Mouse (Mus musculus) gastrocnemius, postnatal 36 days (tissue): ENCODE measurements around the gene 1110004F10Rik. TPM values are rescaled to one million over a fixed set of nuclear protein-coding genes. Genes with fewer than 3 reads are reported as not detected.

Experiments
- DNase-seq, 2 experiments: peaks; one replicate each; pipeline ENCODE4 v3.0.0; 2022
- intact Hi-C: fragments of 180-260 bp; cut with DNase I; formaldehyde crosslinking; loops from one replicate; pipeline ENCODE4 v1.15.1; 2025
- long read RNA-seq, 2 experiments: library from polyadenylated mRNA; stranded (forward); transcript quantifications; one replicate each; pipeline ENCODE4 v2.0.0; 2021
- total RNA-seq, 2 experiments: library from RNA; stranded (reverse); gene quantifications; 2 replicates each; pipeline ENCODE4 v1.2.3; 2021

The 1110004F10Rik gene
- 10 to 100 TPM; 41.9 to 44.8 TPM for total RNA-seq
- long read RNA-seq, experiment 1, transcript 1110004F10Rik-201 (5 exons, 1,479 nt), result major isoform, 102 of 112 reads
- long read RNA-seq, experiment 1, partial matches to known transcripts, result 8 of 112 reads
- long read RNA-seq, experiment 1, other reads (novel, unspliced or antisense), result 1 of 112 reads
- long read RNA-seq, experiment 2, transcript 1110004F10Rik-201 (5 exons, 1,479 nt), result major isoform, 118 of 135 reads
- long read RNA-seq, experiment 2, partial matches to known transcripts, result 3 of 135 reads
- long read RNA-seq, experiment 2, other reads (novel, unspliced or antisense), result 12 of 135 reads

DNA sequence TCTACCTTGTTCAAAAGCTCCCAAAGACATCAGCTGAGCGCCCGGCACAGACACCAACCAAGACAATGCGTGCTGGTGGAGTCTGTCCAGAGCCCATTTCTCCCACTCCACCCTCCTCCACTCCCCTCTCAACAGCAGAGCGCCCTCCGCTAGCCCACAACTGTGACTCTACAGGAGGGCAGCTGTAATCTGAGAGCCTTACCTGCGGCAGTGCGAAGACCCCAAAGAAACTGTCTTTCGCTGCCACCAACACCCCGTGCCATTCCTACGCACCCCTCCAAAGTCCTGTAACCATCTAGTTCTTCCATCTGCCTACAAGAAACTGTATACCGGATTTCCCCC is at the start of gene 1110004F10Rik:
Gene 1110004F10Rik, plus strand, starts transcription at position 202 of the 342 bp plus-strand sequence.
- peak in 1 of 2 experiments; percentile 13 for DNase-seq
- intact Hi-C loops, result loop anchor here (2.0 to 5.0 kb wide), 3 partner anchors 822 to 1167 kb away; no protein-coding TSS in a partner anchor

DNA sequence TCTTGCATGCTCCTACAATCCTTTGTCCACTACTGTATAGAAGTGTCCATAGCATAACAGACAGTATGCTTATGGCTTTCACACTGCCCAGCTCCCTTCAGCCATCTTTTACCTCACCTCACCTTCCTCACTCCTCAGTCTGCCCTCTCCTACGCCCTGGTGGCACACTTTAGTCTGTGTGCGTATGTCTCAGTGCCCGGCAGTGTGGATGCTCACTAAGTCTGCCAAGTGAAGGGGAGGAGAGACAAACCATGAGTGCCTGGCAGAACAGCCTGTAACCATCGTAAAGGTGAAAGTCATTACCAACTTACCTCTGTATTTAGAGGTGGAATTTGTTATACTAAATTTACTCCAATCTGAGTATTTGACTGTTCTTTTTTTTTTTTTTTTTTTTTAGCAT is 36.5 kb upstream of the 1110004F10Rik start:
- peak in 1 of 2 experiments; percentile 6 for DNase-seq
- intact Hi-C loops, result no loop called here

DNA sequence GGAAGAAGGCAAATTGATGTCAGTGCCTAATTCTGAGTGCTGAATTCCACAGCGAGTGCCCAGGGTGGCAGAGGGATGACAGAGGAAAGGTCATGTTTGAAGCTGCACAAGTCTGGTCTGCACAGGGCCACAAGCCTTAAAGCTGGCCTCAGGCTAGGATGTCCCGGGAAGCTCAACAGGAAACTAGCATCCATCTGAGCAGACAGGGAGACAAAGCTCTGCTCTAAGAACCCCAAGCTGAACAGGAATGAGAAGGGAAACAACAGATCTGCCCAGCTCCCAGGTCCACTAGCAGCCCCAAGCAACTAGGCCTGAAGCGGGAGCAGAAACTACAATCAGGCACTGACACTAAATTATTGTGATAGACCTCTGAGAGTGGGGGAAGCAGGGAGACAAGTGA is 9.2 kb upstream of the 1110004F10Rik start:
- intact Hi-C loops, result loop anchor here (5.0 kb wide), 2 partner anchors 278 to 563 kb away; no protein-coding TSS in a partner anchor

DNA sequence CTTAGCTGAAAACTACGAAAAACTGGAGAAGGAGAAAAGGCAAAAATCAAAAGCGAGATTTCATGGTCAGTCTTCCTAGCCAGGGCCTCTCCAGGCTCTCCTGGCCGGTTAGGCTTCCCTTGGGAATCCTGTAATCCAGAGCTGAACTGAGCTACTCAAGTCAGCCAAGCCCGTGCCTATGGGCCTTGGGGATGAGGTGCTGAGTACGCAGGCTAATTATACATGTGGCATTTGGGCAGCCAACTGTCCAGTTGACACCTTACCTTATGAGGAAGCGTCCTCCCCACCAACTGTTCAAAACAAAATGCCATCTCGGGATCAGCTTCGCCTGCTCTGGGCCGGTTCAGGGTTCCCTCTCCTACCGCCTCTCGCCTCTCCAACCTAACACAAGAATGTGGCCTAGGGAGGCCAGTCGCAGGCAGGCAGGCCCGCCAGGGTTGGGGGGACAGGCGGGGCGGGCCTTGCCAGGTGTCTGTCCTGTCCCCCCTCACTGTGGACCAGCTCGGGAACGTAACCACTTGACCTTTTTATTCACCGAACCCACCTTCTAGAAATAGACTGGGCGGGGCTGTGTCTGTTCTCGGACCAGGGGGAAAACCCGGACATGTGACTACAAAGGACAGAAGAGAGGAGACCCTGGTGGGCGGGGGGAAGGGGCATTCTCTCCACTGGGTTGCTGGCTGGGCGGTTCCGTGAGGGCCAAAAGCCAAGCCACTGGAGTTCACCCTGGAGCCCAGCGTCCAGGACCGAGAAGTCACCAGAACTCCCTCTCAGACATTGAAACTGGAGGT is 8.4 kb upstream of the 1110004F10Rik start:
- DNase-seq, result peak; percentile 55 to 65
- intact Hi-C loops, result loop anchor here (5.0 kb wide), 2 partner anchors 278 to 563 kb away; no protein-coding TSS in a partner anchor

More for the DNA sequence above, 9.2 kb upstream of the 1110004F10Rik start:
- peak in 1 of 2 experiments; percentile 19 for DNase-seq

DNA sequence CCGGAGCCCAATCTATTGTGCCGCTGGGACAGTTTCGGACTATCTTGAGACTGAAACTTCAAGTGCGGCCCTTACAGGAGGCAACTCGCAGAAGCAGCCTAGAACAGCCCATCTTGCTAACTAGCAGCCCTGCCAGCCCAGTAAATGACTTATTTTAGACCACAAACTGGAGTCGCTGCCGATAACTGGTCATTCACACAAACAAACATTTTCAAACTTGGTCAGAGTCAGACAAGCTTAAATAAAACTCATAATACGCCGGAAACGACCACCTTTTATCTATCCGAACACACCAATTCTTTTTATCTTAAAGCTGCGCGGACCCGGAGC is 7.8 kb upstream of the 1110004F10Rik start:
- DNase-seq, result no peak
- intact Hi-C loops, result loop anchor here (5.0 kb wide), 2 partner anchors 279 to 564 kb away; no protein-coding TSS in a partner anchor

DNA sequence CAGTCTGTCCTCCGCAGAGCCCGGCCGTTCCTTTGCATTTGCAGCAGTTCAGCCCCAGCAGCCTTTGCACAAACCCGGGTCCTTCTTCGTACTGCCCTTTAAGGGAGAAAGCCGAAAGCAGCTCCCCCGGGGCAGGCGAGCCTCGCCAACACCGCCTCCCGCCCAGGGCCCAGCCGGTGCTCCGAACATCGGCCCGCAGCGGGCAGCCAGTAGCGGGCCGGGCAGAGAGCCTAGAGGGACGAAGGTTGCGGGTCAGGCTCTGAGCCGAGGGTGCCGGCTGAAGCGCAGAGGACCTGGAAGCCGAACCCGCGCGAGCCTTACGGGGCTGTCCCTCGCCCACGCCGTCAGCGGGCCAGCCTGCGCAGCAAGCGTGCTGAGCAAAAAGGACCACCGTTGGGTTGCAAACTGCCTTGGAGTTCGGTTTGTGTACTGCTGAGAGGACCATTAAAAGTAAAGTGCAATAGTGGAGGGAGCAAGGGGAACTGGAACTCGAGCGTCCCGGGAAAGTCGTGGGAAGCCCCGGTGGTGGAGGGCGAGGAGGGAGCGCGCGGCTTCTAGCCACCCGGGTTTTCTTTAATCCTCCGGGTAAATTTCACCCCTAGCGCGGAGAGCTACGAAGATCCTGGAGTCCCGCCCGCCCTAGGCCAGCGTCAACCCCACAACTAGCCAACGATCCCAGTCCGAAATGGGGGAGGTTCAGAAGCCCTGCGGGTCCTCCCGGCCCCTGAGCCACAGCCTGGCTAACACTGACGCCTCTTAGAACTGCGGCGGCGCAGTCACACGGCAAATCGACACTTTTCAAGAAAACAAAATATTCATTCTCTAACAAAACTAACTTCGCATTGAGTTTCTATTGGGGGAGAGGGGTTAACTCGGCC is 7.2 kb upstream of the 1110004F10Rik start:
- intact Hi-C loops, result loop anchor here (5.0 kb wide), 2 partner anchors 280 to 565 kb away; no protein-coding TSS in a partner anchor
- DNase-seq, result peak; percentile 61 to 67

DNA sequence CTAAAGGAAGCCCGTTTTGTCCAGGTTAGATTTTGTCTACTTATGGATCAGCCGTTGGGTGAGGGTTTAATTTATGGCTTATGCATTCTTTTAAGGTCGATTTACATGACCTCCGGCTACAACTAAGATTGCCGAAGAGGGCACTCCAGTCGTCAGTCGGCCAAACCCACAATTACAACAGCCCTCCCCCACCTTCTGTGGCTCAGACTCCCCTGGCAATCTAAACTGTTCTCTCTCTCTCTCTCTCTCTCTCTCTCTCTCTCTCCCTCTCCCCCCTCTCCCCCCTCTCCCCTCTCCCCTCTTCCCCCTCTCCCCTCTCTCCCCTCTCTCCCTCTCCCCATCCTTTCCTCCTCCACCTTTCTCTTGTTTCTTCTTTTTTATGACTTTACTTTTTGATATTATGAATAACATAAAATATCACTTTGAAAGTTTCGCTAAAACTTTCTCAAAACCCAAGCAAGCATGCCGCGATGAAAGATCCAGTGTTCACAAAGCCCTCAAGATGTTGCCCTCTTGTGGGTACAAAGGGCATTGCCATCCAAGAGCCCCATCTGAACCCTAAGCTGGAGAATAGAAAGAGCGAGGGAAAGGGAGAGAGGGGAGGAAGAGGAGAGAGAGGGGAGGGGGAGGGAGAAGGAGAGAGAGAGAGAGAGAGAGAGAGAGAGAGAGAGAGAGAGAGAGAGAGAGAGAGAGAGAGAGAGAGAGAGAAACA is 6.4 kb upstream of the 1110004F10Rik start:
- intact Hi-C loops, result loop anchor here (5.0 kb wide), 2 partner anchors 280 to 565 kb away; no protein-coding TSS in a partner anchor
- DNase-seq, result peak; percentile 28 to 61

DNA sequence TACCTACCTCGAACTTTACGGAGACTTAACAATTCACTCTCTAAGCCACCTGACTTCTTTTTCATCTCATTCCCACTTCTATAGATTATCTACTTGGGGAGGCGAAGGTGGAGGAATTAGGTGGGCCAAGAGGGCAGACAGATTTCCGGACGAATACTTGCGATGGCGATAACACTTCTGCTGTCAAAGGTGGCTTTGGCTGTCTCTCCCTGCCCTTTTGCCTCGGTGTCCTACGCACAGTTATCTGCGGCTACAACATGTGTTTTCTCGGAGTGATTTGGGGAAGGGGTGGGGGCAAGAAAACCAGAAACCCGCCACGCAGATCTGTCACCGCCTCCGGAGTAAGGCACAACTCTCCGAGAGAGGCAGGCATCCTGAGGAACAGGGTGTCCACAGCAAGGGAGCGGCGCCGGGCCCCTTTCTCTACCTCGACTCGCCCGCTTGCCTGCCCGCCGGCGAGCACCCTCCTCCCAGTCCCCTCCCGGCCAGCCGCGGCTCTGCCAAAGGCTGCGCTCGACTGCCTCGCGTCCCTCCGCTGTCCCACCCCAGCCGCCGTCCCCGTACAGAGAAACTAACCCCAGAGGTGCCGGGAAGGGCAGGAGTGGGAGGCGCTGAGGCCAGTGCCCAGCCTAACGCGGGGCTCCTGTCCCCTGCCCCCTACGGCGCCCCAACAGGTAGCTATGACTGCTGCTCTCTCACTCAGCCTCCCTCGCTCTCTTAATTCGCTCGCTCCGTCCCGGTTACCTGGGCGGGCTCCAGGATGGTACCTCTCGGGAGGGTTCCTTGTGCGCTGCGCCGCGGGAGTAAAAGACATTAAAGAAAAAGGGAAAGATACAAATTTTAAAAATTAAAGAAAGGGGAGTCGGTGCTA is 5.6 kb upstream of the 1110004F10Rik start:
- peak; percentile 64 to 71 for DNase-seq
- intact Hi-C loops, result loop anchor here (5.0 kb wide), 2 partner anchors 281 to 566 kb away; no protein-coding TSS in a partner anchor

DNA sequence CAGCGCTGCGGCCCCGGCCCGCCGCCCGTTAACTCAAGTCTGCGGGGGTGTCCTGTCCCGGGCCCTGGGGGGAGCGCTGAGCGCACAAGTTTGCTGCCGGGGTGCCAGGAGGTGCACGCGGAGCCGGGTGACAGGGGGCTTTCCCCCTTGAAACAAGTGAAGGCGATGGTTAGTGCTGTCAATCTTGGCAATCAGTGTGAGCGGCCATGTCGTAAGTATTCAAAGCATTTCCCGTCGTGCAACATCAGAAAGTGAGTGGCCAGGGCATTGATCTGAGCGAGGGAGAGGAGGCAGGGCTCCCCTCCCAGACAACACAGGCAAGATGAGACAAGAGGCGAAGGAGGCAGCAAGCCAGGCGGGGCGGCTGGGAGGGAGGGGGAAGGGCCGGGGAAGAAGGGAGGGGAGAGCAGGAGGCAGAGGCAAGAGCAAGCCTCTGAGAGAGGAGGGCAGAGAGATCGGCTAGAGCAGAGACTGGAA is 4.9 kb upstream of the 1110004F10Rik start:
- intact Hi-C loops, result loop anchor here (5.0 kb wide), 2 partner anchors 282 to 567 kb away; no protein-coding TSS in a partner anchor
- peak; percentile 45 to 56 for DNase-seq

DNA sequence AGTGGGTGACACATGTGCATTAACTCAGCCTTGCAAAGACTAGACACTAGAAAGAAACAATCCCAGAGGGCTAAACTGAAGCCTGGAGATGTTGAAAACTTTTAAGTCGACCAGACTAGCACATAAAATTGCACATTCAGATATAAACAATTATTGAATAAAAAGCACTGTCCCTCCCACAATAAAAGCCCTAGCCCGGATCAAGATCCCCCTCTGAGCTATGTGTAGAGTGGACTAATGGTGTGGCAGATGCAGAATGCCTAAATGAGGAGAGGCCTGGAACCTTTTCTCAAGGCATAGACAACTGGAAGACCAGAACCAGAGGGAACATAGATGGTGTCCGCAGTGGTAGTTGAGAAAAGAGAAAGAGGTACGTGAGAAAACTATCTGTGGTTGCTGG is 3.7 kb upstream of the 1110004F10Rik start:
- intact Hi-C loops, result loop anchor here (5.0 kb wide), 2 partner anchors 818 to 1163 kb away; no protein-coding TSS in a partner anchor
- no peak for DNase-seq

DNA sequence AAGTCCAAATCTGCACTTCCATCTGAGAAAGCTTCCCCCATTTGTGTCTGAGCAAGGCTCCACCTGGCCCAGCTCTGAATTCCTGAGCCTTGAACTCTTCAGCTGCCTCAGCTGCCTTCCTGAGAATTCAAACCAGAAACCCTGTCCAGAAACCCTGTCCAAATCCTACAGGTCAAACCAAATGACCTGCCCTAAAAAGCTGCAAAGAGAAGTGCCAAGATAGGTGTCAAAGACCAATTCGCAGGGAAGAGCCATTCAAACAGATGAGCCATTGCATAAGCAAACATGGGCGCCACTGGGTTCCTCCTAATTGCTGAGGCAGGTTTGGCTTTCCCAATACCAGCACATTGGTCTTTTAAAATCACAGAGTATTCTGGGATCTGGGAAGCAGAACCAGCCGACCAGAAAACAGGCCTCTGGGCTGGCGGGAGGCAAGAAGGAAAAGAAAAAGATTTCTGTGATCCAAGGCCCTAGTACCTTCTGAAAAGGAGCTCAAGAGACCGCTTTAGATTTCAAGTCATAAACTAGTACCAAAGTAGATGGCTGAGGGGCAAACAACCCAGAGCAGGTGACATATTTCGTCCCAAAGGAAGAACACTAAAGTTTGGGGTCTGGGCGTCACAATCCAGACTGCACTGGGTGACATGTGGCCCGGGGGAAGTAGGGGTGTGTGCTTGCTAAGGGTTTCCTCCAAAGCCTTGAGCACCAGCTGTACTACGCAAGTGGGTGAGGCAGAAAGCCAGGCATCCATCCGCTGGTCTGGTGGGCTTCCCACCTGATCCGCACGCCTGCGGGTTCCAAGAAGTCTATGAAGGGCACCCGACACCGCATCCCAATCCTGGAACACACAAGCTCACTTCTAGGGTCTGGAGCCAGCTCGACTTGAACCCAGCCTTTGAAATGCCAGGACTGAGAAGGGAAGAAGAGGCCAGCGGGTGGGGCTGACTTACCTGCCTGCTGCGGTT is 2.3 kb upstream of the 1110004F10Rik start:
- DNase-seq, result peak in 1 of 2 experiments; percentile 12
- intact Hi-C loops, result loop anchor here (5.0 kb wide), 2 partner anchors 820 to 1165 kb away; no protein-coding TSS in a partner anchor

DNA sequence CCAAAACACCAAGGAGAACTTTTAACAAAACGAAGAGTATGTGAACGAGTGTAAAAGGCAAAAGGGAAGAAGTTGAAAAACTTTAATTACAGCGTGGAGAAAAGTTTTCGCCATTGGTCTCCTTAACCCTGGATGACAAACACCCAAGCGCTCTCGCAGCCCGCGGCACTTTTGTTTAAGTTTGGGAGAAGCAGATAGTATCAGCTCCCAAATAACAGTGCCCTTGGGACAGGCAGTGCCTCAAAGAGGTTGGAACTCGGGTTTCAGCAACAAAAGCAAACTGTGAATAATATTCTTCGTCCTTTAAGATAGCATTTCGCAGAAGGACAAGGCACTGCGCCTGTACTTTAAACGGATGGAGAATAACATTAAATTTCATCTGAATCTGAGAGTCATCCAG is 1.2 kb upstream of the 1110004F10Rik start:
- DNase-seq, result no peak
- intact Hi-C loops, result loop anchor here (2.0 to 5.0 kb wide), 3 partner anchors 821 to 1166 kb away; no protein-coding TSS in a partner anchor

DNA sequence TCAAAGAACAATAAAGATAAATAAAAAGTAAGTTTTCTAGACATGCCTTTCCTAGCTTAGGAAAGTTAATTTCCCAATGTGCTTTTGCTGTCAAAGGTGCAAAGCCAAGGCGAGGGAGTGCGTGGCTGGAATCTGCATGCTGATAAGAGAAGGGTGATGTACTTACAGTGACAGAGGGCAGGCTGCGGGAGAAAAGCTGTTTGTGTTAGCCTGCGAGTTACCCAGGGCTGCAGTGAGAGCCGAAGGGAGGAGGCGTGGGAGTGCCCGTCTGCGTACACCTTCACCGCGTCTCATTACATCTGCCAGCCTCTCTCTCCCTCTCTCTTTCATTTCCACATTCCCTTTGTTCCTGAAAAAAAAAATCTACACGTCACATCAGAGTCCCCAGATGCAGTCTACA is 686 bp upstream of the 1110004F10Rik start, which contains the start of gene Sox6:
Gene Sox6, minus strand, starts transcription at position 286 of the 400 bp plus-strand sequence.
- intact Hi-C loops, result loop anchor here (2.0 to 5.0 kb wide), 3 partner anchors 821 to 1166 kb away; no protein-coding TSS in a partner anchor
- DNase-seq, result no peak

DNA sequence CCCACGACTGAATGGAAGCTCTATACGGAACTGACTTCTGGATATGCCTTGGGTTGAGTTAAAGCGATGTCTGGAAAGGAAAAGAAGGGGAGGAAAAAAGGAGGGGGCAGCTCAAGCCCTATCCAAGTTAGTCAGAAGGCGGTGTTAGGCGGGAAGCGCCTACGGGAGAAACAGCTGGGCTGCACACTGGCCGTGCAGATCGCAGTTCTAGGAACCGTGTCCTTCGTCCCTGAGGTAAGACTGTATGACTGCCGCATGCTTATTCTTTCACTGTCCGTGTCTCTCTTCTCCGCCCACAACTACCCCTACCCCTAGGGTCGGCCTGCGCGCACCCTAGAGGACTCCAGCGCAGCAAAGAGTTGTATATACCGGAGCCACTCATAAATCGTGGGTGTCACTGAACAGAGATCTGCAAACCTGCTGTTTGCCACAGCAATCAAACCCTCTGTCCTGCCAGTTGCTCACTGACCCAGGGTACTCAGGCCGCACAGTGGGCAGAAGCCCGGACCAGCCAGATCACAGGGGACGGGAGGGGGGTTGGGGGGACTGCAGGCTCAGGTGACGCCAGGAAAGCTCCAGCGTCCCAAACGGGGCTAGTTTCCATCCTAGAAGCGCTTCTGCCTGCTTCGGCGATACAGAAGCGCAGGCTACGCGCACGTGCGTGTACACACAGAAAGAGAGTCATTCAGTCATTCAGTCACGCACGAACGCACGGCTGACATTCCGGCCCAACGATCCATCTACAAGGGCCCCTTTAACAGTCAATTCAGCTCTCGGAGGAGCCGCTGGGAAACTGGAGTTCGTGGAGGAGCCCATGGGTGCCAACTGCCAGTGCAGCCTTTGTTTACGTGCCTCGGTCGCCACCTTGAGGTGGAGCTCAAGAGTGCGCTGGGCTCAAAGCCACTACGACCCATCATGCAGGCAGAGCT is 605 bp downstream of the 1110004F10Rik start:
- peak; percentile 81 to 84 for DNase-seq
- intact Hi-C loops, result loop anchor here (2.0 to 5.0 kb wide), 4 partner anchors 673 to 1168 kb away; no protein-coding TSS in a partner anchor

DNA sequence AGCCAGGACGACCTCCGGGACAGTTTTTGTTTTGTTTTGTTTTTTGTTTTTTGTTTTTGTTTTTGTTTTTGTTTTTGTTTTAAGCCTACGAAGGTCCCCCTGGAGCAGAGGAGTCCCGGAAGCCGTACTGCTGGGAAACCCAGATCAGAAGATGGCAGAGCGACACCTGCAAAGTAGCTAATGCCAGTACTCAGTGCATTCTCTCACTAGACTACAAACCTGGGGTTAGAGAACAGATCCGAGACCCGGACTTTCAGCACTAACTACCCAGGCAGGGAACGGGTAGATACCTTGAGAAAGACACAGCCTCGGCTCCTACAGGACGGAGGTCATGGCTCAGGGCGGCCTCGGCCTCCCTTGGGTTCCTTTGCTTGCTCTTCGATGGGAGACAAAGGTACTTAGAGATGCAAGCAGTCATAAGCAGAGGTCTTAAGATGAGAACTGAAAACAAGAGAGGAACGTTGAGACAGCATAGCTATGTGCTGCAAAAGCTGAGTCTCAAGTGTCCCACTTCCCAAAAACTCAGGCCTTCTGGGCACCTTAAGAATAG is 1.3 kb downstream of the 1110004F10Rik start:
- intact Hi-C loops, result loop anchor here (2.0 kb wide), 1 partner anchor 674 kb away; no protein-coding TSS in a partner anchor
- no peak for DNase-seq
